Mouse (Mus musculus): Measurements from ENCODE around the gene Hnrnpa3.
"Not testable (repeated sequence)": the region's sequence is repeated elsewhere in the genome, so short reads cannot be mapped to it uniquely, and the experiment has no call there.

Hnrnpa3 gene

DNA sequence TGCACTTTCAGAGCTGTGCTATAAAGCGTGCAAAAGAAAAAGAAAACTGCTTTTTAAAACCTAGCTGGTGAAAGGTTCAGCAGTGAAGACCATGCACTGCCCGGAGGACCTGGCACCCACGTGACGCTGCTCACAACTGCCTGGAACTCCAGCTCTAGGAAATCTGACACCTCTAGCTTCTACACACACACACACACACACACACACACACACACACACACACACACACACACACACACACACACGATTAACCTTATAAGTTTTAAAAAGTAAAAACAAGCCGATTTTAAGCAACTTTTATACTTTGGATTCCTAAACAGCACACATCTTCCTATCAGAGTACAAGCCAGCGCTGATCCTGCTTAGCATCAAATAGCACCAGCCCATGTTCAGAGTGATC is 22.4 kb downstream of the Hnrnpa3 start:
- DNase-seq (ENCODE audit: low spot score): peak; percentile 56

DNA sequence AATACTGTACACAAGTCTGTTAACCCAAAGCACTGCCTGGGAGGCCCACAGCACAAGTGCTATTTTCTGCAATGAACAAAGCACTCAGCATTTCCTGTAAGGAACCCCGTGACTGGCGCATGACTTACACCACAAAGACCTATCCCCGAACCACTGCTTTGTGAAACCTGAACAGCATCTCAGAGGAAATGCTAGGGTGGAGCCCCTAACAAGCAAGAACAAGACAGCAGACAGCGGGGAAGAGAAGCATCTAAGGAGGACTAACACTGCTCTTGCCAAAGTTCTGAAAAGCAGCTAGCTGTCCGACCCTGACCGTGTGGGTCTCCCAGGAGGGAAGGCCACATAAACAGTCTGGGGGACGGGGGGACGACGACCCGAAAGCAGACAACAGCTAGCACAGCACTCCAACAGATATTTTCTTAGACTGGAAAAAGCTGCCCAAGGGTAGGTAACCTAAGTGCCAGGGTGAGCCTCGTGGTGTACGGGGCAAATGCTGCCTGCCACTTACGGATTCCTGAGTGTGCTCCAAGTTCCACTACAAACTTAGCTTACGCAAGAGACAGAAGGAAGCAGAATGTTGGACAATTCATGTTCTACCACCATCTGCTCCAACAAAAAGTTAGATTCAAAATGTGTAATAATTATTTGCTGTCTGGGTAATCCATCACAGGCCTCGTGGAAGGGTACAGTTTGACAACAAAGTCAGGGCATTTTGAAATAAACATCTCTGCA is 24.1 kb downstream of the Hnrnpa3 start:
- DNase-seq (ENCODE audit: low spot score): no peak

DNA sequence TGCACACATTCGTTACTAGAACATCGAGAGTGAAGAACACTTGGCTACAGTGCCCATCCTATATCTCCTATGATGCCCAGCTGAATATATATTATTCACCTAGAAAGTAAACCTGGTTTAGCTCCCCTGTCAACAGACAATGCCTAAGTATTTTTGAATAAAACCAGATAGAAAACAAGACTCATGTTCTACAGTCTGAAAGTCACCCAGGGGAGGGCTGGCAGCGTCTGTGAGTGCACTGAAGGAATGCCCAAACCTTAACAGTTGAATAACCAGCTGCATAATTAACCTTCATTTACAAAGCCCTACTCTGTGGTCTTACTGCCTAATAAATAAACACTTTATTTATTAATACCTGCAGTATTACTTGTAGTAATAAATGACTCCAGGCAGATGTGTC is 25.5 kb downstream of the Hnrnpa3 start:
- no peak for DNase-seq (ENCODE audit: low spot score)

DNA sequence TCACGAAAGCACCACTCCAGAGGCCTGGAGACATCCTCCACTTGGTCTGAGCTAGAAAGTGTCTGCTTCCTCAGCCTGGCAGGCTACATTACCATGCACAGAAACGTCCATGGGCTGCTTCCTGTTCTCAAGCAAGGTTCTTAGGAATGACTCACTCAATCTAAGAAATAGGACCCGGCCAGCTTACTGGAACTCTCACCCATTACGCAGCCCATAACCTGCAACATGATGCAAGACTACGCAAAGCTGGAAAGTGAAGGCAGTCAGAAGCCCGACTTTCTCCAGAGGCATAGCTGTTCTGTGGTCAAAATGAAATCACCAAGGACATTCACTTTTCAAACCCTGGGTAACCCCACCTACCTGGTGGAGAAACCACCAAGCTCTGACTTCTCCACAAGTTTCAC is 26.4 kb downstream of the Hnrnpa3 start:
- no peak for DNase-seq (ENCODE audit: low spot score)

DNA sequence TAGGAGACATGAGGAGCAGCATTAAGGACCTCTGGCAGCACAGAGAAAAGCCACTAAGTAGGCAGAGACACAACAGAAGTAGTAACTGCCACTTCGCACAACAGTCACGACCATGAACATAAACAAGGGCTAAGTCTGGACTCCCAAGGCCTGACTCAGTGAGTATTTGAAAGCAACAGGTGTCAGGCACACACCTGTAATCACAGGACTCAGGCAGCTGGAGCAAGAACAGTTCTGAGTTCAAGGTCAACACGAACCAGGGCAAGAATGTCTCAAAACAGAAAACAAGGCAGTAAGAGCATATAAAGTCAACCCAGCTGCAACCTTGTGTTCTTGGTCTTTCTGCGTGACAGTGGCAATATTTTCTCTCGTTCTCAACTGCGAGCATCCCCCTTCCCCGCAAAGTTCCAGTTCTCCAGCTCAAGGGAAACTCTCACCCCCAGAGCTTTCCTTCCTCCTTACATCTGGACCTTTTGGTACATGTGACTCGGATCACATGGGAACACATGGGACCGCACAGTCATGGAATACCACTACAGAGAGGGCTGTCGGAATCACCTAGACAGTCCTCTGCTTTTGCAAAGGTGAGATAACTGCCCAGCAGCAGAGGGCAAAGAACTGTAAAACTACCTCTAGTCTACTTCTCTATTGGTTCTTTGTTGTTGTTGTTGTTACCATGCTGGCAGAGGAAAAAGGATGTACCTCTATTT is 28.1 kb downstream of the Hnrnpa3 start:
- no peak for DNase-seq (ENCODE audit: low spot score)

DNA sequence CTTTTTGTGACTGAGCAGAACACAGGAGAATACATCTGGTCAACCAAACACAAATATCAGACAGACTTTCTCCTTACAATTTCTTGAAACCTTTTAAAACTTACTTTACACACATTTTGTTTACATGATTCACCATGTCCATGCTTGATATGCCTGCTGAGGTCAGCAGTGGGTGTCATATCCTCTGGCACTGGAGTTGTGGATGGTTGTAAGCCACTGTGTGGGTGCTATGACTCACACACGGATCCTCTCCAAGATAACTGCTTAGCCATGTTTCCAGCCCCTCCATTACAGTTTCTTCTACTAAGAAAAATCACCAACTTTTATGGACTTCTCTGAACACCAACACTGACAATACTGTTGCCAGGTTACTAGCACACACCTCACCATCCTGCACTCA is 29.8 kb downstream of the Hnrnpa3 start:
- no peak for DNase-seq (ENCODE audit: low spot score)

DNA sequence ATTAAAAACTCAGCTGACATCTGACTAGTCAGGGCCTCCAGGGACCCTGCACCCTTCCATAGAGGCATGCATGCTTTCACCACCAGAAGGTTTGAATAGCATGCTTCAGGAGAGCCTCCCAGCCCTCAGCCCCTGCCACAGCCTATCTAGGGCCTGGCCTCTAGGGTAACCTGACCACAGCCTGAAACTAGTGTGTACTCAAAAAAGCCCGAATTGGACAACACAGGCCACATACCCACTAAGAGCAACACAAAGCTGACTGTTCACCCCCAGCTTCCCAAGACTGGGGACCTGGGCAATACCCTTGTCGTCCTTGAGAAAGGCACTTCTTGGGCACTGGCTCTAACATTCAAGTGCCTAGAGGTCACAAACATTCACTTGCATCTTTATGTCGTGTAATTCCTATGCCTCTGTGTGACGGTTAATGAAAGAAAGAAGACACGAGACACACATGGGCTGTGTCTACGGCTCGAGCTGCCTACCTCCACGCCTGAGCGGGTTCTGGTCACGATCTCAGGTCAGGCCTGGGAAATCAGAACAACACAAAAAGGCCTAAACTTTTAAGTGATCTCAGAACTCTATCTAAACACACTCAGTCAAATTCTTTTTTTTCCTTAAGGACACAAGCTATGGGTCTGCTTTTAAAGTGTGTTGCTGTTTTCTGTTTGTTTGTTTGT is 30.6 kb downstream of the Hnrnpa3 start:
- DNase-seq (ENCODE audit: low spot score): no peak

DNA sequence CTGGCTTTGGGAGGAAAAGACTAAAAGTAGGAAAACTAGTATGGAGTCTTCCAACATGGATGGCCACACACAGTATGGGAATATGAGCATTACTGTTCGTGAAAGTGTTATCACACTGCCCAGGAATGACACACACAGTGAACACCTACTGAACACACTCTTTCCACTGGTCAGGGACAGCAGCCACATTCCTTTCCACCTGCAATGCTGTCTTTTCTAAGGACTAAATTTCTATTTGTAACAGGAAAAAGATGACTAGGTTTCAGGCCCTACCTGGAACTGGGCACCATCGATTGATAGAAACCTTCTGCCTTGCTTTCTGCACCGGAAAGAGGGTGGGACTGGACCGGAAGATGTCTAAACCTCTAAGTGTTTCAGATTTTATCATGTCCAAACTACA is 31.6 kb downstream of the Hnrnpa3 start:
- DNase-seq (ENCODE audit: low spot score): no peak

DNA sequence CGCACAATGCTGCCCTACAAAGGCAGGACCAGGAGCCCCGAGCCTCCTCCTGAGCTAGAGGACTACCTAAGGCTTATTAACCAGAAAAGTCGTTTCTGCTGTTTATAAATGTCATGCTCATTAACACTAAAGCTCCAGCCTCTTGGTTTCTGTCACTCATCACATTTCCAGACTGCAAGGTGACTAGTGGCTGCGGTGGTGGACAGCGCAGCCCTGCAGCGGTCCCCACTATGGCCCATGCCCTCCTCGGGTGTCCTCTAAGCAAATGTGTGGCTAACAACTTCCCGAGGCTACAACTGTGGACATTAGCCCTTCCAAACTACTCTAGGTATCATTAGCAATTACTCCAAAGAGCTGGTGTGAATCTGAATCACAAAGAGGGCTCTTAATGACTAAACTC is 32.3 kb downstream of the Hnrnpa3 start:
- DNase-seq (ENCODE audit: low spot score): no peak

DNA sequence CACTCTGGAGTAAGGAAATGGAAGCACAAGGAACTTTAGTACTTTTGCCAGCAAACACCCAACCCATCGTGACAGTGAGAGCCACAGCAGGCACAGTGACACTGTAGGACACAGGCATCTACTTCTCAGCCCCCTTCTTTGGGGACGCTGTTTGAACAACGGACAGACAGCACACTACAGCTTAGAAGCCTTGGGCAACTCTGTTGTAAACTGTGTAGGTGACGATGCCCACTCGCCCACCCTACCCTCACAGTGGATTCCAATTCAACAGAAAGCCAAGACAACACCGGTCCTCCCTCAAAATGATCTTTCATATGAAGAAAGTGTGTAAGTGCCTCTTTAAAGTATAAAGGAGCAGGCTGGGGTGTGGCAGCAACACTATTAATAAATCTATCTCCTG is 33.3 kb downstream of the Hnrnpa3 start:
- DNase-seq (ENCODE audit: low spot score): no peak

DNA sequence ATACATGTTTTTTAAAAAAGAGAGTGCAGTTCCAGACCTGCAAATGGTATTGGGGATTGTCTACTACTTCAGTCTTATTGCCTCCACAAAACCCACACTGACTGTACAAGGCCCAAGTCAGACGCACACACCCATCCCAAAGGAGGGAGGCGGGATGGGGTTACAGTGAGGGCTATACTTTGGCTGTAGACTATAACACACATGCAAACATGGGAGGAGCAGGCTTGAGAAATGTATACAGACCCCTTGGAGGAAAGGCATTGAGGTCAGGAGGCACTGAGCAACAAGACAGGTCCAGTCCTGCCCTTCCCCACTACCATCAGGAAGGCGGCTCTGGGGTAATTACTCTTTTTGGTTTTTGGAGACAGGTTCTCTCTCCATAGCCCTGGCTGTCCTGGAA is 35.9 kb downstream of the Hnrnpa3 start:
- not testable (repeated sequence) for DNase-seq (ENCODE audit: low spot score)

DNA sequence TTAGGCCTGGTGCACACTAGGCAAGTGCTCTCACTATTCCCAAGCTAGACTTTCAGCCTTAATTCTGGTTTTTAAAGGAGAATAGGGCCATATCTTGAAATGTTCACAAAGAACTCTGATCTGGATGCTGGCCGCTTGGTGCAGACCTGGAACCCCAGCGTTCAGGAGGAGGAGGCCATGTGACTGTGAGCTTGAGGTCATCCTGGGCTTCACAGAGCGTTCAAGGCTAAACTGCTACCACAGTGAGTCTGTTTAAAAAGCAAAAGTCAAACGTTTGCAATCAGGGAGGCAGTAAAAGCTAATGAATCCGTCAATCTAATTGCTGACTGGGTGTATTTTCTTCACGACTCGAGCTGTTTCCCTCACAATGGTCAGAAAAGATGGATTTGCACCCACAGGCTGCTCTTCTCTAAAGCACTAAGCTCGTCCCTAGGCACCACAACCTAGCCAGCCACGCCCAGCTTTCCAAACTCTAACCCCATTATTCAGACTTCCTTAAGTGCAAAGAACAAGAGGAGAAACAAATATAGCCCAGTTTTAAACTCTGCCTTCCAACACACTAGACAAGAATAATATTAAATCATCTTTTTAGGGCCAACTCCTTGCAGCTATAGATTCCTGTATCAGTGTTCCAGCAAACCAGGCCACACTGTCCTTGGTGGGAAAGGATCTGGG is 36.8 kb downstream of the Hnrnpa3 start:
- no peak for DNase-seq (ENCODE audit: low spot score)

DNA sequence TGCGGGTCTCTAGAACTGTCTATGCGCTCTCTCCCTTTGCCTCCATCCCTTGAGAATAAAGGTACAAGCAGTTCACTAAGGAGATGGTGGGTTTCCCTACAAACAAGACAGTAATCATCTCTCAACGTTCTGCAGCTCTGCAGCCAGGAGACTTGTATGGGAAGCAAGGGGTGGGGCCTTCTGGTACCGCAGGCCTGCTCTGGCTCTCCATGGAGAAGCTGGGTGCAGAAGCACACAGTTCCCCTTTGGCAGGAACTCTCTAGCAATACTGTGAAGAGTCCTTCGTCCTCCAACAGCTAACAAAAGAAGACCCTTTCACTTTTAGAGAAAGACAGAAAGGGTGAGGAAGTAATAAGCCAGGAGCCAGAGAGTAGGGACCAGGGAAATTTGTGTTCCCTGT is 37.3 kb downstream of the Hnrnpa3 start:
- no peak for DNase-seq (ENCODE audit: low spot score)

DNA sequence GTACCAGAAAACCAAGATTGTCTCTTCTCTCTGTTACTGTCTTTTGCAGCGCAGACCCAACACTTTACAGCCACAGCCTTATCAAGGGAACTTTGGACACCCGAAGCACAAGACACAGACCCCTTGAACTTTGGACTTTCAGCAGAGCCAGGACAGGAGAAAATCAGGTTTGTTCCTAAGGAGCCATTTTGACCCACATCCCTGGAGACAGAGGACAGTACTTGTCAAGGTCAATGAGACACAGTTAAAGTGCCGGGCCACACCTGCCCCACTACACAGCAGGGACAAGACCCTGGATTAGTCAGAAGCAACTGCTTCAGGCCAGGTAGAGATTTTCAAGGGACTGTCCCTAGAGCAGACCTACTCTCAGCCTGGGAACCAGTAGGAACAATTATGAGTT is 38.2 kb downstream of the Hnrnpa3 start:
- DNase-seq (ENCODE audit: low spot score): no peak

DNA sequence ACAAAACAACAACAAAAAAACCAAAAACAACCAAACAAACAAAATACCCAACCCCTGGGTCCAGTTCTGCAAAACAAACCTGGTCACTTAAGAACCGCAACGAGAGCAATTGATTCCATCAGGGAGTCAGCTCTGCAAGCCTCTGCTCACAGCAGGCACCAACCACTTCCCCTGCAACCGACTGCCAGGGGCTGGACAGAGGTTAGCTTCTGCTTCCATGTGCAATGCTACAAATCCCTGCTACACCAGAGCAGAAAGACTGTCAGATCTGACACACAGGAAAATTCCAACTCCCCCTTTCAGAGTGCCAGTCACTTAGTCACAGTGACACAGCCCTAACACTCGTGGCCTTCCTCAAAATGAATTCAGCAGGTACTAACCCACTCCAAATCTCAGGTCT is 38.9 kb downstream of the Hnrnpa3 start:
- no peak for DNase-seq (ENCODE audit: low spot score)

DNA sequence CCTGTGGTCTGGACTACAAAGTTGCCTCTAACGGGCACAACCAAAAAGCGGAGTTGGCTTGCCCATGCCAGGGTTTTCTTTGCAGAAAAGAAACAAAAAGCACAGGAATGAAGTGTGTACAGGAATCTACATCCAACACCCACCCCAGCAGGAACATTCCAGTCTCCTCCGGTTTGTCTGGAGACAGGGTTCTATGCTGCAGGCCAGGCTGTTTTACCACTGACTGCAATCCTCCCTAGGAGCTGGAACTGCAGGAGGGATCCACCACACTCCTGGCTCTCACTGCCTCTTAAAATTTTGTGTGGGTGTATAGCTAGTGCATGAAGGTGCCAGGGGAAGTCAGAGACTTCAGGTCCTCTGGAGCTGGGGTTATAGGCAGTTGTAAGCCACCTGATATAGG is 39.8 kb downstream of the Hnrnpa3 start:
- no peak for DNase-seq (ENCODE audit: low spot score)

DNA sequence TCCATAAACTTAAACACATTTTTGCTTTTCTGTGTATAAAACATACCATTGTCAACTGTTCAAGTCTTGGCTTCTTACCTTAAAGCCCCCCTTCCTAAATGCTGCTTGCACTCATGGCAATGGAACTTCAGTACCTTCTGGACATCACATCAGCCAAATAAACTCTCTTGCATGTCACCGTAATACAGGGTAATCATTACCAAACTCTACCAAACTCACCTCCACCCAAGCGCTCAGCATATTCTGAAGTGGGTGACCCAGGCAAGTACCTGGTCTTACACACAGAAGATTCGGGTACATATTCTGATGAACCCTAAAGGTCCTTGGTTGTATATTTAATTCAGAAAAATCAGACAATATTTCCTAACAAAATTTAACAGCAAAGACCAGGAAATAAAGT is 41.5 kb downstream of the Hnrnpa3 start:
- no peak for DNase-seq (ENCODE audit: low spot score)

DNA sequence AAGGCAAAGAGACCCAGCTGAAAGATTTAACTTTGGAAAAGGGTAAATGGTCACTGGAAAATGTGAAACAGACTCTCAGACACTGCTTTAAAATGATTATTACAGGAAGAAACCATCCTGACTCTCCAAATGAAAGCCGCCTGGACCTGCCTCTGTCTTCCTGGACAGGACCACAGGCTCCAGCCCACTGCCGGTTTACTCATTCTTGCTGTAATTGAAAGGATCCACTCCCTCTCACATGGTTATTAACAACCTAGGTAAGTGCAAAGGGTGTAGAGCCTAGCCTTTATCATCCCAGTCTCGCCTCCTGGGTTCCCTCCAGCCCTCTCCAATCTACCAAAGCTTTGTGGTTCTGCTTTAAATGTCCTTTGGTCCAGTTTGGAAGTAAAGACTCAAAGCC is 42.1 kb downstream of the Hnrnpa3 start:
- DNase-seq (ENCODE audit: low spot score): no peak

DNA sequence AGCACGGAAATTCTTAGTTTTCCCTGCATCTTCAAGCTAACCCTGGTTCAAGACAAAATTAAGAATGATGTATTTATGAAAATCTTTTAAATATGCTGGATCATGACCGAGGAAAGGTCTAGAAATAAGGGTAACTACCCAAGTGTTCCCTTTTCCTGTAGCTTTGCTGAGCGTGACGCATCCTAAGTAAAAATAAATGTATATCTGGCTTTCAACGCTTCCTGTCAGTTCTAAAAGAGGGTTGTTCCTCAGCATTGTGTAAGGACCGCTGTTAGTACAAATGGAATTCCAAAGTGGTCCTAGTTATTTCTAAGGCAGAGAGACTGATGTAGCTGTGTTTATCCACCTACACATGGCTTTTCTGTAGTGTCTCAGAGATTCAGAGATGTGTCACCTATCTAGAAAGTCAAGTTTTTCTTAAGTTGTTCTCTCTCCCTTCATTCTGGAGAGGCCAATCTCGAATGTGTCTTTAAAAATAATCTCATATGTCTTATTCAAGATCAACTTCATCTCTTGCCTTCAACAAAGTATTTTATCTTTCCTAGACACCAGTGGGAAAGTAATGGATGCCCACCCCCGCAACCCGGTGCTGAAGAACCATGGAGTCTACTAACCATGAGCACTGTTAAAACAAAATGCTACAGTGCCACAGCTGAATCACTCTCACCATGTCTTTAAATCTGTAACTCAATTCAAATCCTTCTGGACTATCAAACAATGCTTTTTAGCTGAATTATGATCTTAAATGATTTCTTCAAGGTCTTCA is 42.9 kb downstream of the Hnrnpa3 start:
- no peak for DNase-seq (ENCODE audit: low spot score)

DNA sequence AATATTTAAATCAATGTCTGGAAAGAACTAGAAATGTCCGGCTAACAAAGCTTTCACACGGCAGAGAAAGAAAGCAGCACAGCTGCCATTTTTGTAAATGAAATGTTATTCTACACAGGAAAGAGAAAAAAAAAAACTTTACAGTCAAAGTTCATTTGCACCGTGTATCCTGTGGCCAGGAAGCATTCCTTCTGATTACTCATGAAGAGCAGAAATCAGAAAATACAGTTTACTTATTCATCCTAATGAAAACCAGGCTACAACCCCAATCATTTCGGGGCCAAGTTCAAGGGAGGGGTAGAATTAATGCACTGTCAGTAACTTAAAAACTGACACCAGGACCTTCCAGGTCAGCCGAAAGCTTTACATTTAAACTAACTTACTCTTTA is 43.5 kb downstream of the Hnrnpa3 start:
- DNase-seq (ENCODE audit: low spot score): no peak

DNA sequence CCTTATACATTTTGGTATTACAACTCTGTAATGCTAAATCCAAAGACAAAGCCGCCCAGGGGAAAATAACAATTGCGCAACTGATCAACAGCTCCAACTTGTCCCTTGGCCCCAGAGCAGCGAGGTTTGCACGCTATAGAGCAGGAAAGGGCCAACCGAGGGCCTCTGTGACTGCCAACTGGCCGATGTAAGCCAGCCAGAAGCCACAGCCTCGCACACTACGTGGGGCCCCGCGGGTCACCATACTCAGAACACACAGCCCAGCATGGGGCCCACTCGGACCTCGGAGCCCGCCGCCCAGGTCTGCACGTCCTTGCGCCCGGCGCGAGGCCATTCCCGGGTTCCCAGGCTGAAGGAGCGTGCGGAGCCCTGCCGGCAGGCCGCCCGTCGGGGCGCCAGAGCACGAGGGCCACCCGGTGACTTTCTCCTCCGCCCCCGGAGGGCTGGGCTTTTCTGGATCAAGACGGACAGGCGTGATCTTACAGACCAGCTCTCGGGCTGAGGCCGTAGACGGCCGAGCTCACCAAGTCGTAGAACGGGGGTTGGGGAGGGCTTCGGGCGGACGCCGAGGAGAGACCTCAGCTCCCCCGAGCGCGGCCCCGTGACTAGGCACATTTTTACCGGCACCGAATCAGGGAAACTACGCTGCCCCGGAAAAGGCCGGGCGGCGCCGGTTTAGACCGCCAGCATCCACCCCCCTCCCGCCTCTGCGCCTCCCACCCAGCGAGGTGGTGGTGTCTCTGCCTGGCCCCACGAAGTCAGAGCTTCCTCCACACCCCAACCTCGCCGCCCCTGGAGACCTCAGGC is 44.5 kb downstream of the Hnrnpa3 start:
- DNase-seq (ENCODE audit: low spot score): peak; percentile 95

Data from embryo, embryonic 10 days (tissue).